Comparison of ENCODE assay signal across 11 mouse cellular contexts in genomic region chr13:16937422-16938202, GRCm38 (mm10).
DNase-seq lines count a peak whose midpoint lies in the region; ATAC-seq lines count a peak whose summit lies in the region.
"Had no signal": no experiment of that assay in that cellular context is flagged by ENCODE, and none has a peak within 500 bp of the region (broad histone marks: within the 10 kb centered on the region; RNA-seq: fewer than 3 reads in every experiment).

No protein-coding gene starts in this region.

- no peaks in the 10 kb centered on the region for H3K4me1 ChIP-seq in forebrain, embryonic 16.5 days (replicated peaks; ENCODE audit: control insufficient read depth, insufficient read depth, low read length)
- H3K4me1 ChIP-seq in forebrain, embryonic 13.5 days, result no peaks in the 10 kb centered on the region
- H3K4me1 ChIP-seq: liver, embryonic 15.5 days had no signal

- no peak overlapping the region for H3K4me3 ChIP-seq in forebrain, embryonic 16.5 days (replicated peaks; ENCODE audit: low read length)
- no peak overlapping the region for H3K4me3 ChIP-seq in forebrain, embryonic 13.5 days
- H3K4me3 ChIP-seq: erythroblast, embryonic 14.5 days; liver, embryonic 15.5 days had no signal

- ATAC-seq in forebrain, embryonic 16.5 days, result peak; percentile 59; the same call in 1 of the 2 replicates
- ATAC-seq in forebrain, embryonic 13.5 days, result no peak

- H3K27ac ChIP-seq in forebrain, embryonic 16.5 days (ENCODE audit: low read length), result no peak overlapping the region
- H3K27ac ChIP-seq in forebrain, embryonic 13.5 days, result no peak overlapping the region
- H3K27ac ChIP-seq: liver, embryonic 15.5 days had no signal

- DNase-seq in urinary bladder, postnatal 14 days (ENCODE audit: low spot score), result peak; percentile 9
- no peak for DNase-seq in urinary bladder, adult 18-20 months (ENCODE audit: low spot score in 2 of 2)
- DNase-seq in layer of hippocampus, adult 18-20 months (ENCODE audit: low spot score in 2 of 2), result peak; percentile 13 to 65
- no peak for DNase-seq in spleen, postnatal 36 days (ENCODE audit: low spot score in 2 of 2)
- no peak for DNase-seq in spleen, postnatal 10 days (ENCODE audit: low spot score in 2 of 2)
- no peak for DNase-seq in c-Kit-positive CD71-positive TER-119-positive erythroid progenitor cells, embryonic 14.5 days (ENCODE audit: low spot score)
- DNase-seq: cerebellum, adult 11-12 months had no signal

- H3K9me3 ChIP-seq in forebrain, embryonic 16.5 days (ENCODE audit: control insufficient read depth, low read length), result no peaks in the 10 kb centered on the region
- H3K9me3 ChIP-seq in forebrain, embryonic 13.5 days (replicated peaks), result no peaks in the 10 kb centered on the region
- H3K9me3 ChIP-seq: liver, embryonic 15.5 days had no signal

- no peaks in the 10 kb centered on the region for H3K36me3 ChIP-seq in forebrain, embryonic 16.5 days (ENCODE audit: control insufficient read depth, insufficient read depth)
- no peaks in the 10 kb centered on the region for H3K36me3 ChIP-seq in forebrain, embryonic 13.5 days (ENCODE audit: poor library complexity, severe bottlenecking)
- H3K36me3 ChIP-seq: liver, embryonic 15.5 days had no signal

- 63% methylated on average over 11 of the region's 11 CpGs for WGBS in forebrain, embryonic 16.5 days
- WGBS in forebrain, embryonic 13.5 days, result 81% methylated on average over 11 of the region's 11 CpGs

- no peak overlapping the region for H3K9ac ChIP-seq in forebrain, embryonic 16.5 days (replicated peaks; ENCODE audit: low read depth, low read length)
- H3K9ac ChIP-seq in forebrain, embryonic 13.5 days, result no peak overlapping the region
- H3K9ac ChIP-seq: liver, embryonic 15.5 days had no signal

- no peak overlapping the region for H3K4me2 ChIP-seq in forebrain, embryonic 16.5 days (ENCODE audit: low read length)
- H3K4me2 ChIP-seq in forebrain, embryonic 13.5 days, result no peak overlapping the region
- H3K4me2 ChIP-seq: liver, embryonic 15.5 days had no signal

- no peaks in the 10 kb centered on the region for H3K27me3 ChIP-seq in forebrain, embryonic 16.5 days (replicated peaks; ENCODE audit: control insufficient read depth, insufficient read depth, low read length)
- no peaks in the 10 kb centered on the region for H3K27me3 ChIP-seq in forebrain, embryonic 13.5 days
- H3K27me3 ChIP-seq: liver, embryonic 15.5 days had no signal

Comparison
In these comparisons a context has a peak if more than half of its experiments do, and no peak if none do; other contexts are left out.
1. DNase-seq: peak in urinary bladder, postnatal 14 days (single experiment) and layer of hippocampus, adult 18-20 months (2 of 2); none in urinary bladder, adult 18-20 months (0 of 2), spleen, postnatal 36 days (0 of 2), spleen, postnatal 10 days (0 of 2) and c-Kit-positive CD71-positive TER-119-positive erythroid progenitor cells, embryonic 14.5 days (single experiment).